Mouse (Mus musculus): ENCODE results near the gene Pigv.

DNA sequence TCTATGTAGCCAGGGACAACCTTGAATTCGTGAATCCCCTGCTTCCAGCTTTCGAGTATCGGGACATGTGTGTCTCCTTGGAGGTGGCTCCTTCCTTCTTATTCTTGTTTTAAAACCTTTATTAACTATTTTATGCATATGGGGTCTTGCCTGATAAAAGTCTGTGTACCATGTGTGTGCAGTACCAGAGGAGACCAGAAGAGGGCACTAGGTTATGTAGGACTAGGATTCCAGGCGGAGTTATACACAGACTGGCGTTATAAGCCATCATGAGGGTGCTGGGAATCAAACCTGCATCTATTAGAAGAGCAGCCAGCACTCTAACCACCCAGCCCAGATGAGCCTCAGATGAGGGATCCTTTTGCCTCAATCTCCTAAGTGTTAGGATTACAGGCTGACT lies 60.6 kb downstream of the Pigv start:
- TF ChIP-seq REST (IDR thresholded peaks at IDR 0.05; ENCODE audit: insufficient read depth, insufficient read length) = no peak
- no peak for TF ChIP-seq MAX (IDR thresholded peaks at IDR 0.05; ENCODE audit: low read depth)
- no peak for TF ChIP-seq CEBPB (IDR thresholded peaks at IDR 0.05; ENCODE audit: insufficient read depth, poor library complexity, severe bottlenecking)
- TF ChIP-seq POLR2A (IDR thresholded peaks at IDR 0.05; ENCODE audit: insufficient read length, low read depth) = no peak
